Mouse (Mus musculus) urinary bladder, postnatal 36 days (tissue): ENCODE data around the gene Plxnd1.

ENCODE experiments used
- DNase-seq, 2 experiments: peaks; one replicate each; pipeline ENCODE4 v3.0.0; 2022; ENCODE audit warnings: low spot score in 2 of 2, mixed read lengths in 1 of 2

Plxnd1 gene

GRCm38 (mm10) chr6:115957681-115958080 is 37.1 kb downstream of the Plxnd1 start:
- no peak for DNase-seq

- no peak for DNase-seq
Measured at GRCm38 (mm10) chr6:115956922-115957601, 37.7 kb downstream of the Plxnd1 start.

GRCm38 (mm10) chr6:115956418-115956921 is 38.3 kb downstream of the Plxnd1 start:
- DNase-seq = no peak

GRCm38 (mm10) chr6:115955664-115956063 is 39.1 kb downstream of the Plxnd1 start:
- DNase-seq = no peak

- DNase-seq = no peak
Measured at GRCm38 (mm10) chr6:115955169-115955568, 39.6 kb downstream of the Plxnd1 start.

DNA sequence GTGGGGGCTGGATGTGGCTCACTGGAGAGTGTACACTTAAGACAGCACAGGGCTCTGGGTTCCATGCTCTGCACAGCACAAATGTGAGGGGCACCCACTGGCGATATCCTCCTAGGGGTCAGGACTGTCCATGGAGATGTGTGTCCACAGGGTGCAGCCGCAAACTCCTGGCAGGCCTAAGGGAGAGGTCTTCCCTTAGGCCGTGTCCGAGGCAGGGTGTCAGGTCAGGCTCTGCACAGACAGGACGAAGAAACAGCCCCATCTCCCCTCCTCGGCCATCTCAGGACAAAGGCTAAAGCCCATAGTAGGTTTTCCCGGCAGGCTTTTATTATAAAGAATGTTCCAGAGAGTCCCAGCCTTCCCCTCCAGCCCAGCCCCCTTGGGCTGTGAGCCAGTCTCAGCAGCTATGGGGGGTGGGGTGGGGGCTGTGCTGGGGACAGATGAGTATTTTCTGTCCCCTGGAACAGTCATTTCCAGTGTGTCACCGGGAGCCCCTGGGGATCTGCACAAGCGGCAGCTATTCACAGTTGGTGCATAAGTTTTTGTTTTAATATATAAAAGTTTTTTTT is 40.2 kb downstream of the Plxnd1 start:
- no peak for DNase-seq

GRCm38 (mm10) chr6:115946389-115946788 is 48.4 kb downstream of the Plxnd1 start:
- DNase-seq = no peak

- no peak for DNase-seq
Measured at GRCm38 (mm10) chr6:115945633-115946032, 49.2 kb downstream of the Plxnd1 start.

DNA sequence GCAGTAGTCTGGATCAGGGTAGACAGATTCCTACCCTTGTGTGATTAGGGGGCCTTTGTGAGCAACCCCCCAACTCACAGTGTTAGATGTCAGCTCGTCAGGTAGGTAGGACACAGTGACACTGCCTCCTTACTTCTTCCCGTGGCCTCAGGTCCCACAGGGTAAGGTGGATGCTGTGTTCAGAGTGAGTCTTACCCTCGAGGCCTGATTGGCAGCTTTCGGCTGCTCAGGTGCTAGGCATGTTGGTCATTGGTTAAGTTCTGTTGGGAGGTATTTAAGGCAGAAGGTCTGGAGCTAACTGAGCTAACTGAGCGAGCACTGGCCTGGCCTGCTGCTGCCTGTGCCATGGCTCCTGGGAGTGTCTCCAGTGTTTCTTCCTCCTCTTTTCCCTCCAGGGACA is 50.2 kb downstream of the Plxnd1 start, which contains the start of gene H1foo:
Gene H1foo (plus strand): TSS at position 301 of the 400 bp plus-strand sequence.
- no peak for DNase-seq

DNA sequence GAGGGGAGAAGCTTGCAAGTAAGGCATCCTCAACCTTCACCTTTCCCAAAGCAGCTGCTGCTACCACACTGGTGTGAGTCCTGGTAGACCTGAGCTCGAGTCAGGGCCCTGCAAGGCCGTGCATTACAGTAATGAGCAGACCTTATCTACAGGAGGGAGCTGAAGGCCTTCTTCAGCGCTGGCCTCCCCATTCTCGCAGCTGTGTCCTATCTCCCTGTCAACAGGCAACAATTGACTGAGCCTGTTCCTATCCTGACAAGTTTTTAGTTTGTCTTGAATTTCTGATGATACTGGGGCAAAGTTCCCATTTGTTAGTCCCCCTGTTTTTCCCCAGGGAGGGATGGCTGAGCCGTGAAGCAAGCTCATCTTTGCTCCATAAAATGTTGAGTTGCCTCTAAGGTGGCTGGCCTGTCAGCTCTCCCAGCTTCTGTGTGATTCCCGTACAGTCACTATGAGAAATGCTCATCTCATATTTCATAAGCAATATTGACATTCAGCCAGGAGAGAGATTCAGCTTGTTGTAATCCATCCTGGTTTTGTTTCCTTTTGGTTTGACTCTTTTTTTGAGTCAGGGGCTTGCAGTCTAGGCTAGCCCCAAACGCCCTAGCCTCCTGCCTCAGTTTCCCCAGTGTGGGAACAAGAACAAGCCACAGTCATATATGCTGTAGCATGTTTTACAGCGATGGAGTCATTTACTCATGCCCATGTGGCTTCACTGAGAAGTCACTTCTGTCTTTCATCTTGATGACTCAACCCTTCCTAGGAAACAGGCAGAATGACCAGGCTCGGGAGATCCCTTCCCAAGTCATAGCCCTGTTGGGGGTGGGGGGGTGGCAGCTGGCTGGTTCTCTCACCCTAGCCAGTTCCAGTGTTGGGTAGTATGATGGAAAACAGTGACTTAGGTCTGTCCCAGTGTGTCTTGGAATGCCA is 51.0 kb downstream of the Plxnd1 start:
- DNase-seq = no peak

GRCm38 (mm10) chr6:115941128-115941527 is 53.7 kb downstream of the Plxnd1 start:
- no peak for DNase-seq

GRCm38 (mm10) chr6:115940603-115941002 is 54.2 kb downstream of the Plxnd1 start:
- DNase-seq = no peak

DNA sequence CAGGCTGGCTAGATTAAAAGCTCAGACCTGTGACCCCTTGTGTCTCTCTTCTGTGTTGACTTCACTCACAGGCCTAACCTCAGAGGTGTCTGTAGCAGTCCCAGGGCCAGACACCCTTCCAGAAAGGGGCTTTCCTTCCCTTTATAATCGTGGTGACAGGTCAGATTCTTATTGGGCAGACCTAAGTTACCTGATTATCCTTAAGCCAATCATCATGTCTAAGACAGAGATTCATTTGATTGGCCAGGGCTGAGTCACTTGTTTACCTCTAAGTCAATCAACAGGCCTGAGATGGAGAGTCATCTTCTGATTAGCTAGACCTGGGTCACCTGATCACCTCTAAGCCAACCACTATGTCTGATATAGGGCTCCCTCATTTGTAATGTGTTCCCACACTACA is 56.0 kb downstream of the Plxnd1 start:
- no peak for DNase-seq

DNA sequence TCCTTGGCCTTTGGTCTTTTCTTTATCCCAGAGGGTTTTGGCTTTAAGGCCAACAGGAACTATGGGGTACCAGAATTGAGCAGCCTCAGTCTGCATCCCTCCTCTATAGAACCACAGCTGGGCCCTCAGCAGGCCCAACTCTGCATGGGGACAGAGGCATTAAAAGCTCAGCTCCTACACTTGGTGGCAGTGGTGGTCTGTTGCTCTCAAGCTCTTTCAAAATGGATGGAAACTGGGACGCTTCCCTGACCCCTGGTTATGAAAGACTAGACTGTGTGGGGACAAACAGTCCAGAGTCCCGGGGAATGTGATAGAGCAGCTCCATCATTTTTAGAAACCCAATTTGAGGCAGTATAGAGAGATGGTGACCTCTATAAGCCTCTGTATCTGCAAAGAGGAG is 56.8 kb downstream of the Plxnd1 start:
- DNase-seq = no peak

DNA sequence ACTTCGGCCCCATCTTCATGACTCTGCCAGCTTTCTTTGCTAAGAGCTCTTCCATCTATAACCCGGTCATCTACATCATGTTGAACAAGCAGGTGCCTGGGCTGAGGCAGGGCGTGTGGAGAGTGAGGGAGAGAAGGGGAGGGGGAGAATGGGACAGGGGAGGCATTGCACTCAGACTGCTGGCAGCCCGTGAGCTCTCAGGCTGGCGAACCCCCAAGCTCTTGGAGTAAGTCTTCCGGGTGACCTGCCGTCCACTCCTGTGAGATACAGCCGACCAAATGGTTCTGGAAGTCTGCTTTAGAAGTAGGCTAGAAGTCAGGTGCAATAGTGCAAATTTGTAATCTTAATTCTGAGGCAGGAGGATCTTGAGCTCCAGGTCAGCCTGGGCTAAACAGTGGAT is 59.3 kb downstream of the Plxnd1 start:
- no peak for DNase-seq

- DNase-seq = no peak
Measured at GRCm38 (mm10) chr6:115932391-115932790, 62.4 kb downstream of the Plxnd1 start.

- no peak for DNase-seq
Measured at GRCm38 (mm10) chr6:115931639-115932038, 63.2 kb downstream of the Plxnd1 start, which contains the start of gene Rho. Gene Rho (plus strand): TSS chr6:115931748.

DNA sequence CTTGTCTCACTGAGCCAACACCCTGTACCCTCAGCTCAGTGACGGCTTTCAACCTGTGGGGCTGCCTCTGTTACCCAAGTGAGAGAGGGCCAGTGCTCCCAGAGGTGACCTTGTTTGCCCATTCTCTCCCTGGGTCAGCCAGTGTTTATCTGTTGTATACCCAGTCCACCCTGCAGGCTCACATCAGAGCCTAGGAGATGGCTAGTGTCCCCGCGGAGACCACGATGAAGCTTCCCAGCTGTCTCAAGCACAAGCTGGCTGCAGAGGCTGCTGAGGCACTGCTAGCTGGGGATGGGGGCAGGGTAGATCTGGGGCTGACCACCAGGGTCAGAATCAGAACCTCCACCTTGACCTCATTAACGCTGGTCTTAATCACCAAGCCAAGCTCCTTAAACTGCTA is 64.8 kb downstream of the Plxnd1 start:
- no peak for DNase-seq

GRCm38 (mm10) chr6:115927292-115928242 is 67.2 kb downstream of the Plxnd1 start:
- no peak for DNase-seq

DNA sequence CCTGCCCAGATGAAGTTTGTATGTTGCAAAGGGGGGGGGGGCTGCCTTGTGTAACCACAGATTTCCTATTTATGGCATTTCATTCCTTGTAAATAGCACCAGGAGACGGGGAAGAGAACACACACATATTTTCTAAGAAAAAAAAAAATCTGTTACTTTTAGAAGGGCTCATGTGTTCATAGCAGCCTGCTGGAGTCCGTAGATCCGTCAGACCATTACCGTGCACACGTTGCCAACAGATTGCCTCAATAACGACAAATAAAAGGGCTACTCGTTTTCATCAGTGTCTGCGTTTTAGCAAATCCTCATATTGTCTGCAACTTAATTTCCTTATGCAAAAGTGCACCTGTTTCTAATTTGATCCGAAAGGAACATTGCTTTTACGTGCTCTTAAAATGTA is 68.4 kb downstream of the Plxnd1 start:
- DNase-seq = no peak

DNA sequence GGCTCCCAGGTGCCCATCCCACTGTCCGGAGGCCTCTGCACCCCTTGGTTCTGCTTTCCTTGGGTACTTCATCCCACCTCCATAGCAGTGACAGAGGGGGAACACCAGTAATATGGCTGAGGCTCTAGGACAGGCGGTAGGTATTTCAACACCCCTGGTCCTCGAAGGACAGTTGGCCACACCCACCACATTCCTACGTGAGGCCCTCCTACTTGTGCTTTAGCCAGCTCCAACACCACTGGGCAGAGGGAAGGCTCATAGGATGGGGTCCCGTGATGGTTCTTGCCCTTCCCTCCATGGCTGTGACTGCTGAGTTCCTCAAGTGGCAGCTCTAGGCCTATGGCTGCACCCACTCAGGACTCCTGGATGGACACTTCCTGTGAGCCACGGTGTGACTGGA is 70.0 kb downstream of the Plxnd1 start:
- no peak for DNase-seq
